Mouse (Mus musculus) midbrain, postnatal 0 days (tissue): ENCODE results near the gene Afg3l1. TPM values are rescaled to one million over a fixed set of nuclear protein-coding genes. Genes with fewer than 3 reads are reported as not detected.

Experiments used
- ATAC-seq: fragments of 200-750 bp; cut with Nextera tagmentation; 2 replicates; pipeline ENCODE4 v1.8.0; 2017; ENCODE audit warnings: moderate number of reproducible peaks, mild to moderate bottlenecking, moderate TSS enrichment, moderate library complexity; ENCODE audit not compliant: low FRiP score
- DNase-seq: peaks from one replicate; pipeline ENCODE4 v3.0.0-alpha.2; 2015; ENCODE audit warnings: low spot score
- H3K27ac ChIP-seq: fragments of 300-500 bp; sonication (generic); 2 replicates; pipeline ENCODE4 v1.5.1; 2014; ENCODE audit warnings: low read depth, mild to moderate bottlenecking, low read length, mixed read lengths
- H3K27me3 ChIP-seq: fragments of 300-500 bp; sonication (generic); 2 replicates; pipeline ENCODE4 v1.6.1; 2014; ENCODE audit warnings: low read length, control low read depth, mixed read lengths; ENCODE audit not compliant: insufficient read depth
- H3K36me3 ChIP-seq: fragments of 300-500 bp; sonication (generic); 2 replicates; pipeline ENCODE4 v1.6.1; 2014; ENCODE audit warnings: low read length, control low read depth, mixed read lengths; ENCODE audit not compliant: insufficient read depth
- H3K4me1 ChIP-seq: fragments of 300-500 bp; sonication (generic); 2 replicates; pipeline ENCODE4 v1.6.1; 2014; ENCODE audit warnings: mild to moderate bottlenecking, control low read depth, antibody characterized with exemption, low read length, mixed read lengths; ENCODE audit not compliant: insufficient read depth
- H3K4me2 ChIP-seq: fragments of 300-500 bp; sonication (generic); 2 replicates; pipeline ENCODE4 v1.6.1; 2014; ENCODE audit warnings: low read depth, mild to moderate bottlenecking, low read length, mixed read lengths; ENCODE audit not compliant: poor library complexity, severe bottlenecking
- H3K4me3 ChIP-seq: fragments of 300-500 bp; sonication (generic); 2 replicates; pipeline ENCODE4 v1.5.1; 2014; ENCODE audit warnings: low read depth, mild to moderate bottlenecking, low read length, moderate library complexity
- H3K9ac ChIP-seq: fragments of 300-500 bp; sonication (generic); replicated peaks from 2 replicates; pipeline ENCODE4 v1.6.1; 2014; ENCODE audit warnings: mild to moderate bottlenecking, low read length, moderate library complexity, mixed read lengths; ENCODE audit not compliant: poor library complexity, severe bottlenecking
- H3K9me3 ChIP-seq: fragments of 300-500 bp; sonication (generic); 2 replicates; pipeline ENCODE4 v1.6.1; 2016; ENCODE audit warnings: low read length, control low read depth
- CTCF ChIP-seq: IDR thresholded peaks from 2 replicates; pipeline ENCODE4 v1.5.1; 2016; ENCODE audit warnings: antibody characterized with exemption, mild to moderate bottlenecking
- WGBS: fragments of 180-500 bp; shearing (Covaris S2); extraction: QIAGEN DNeasy Blood & Tissue Kit; methylation state at CpG from one replicate; pipeline ENCODE4 v1.1.7; 2014; 5-methylcytosine and 5-hydroxymethylcytosine counted together
- polyA plus RNA-seq: library from polyadenylated mRNA; unstranded; fragments of >200 nt; fragmentation: Nextera tagmentation; extraction: Ambion mirVana; gene quantifications from 2 replicates; pipeline ENCODE4 v1.2.1, GENCODE M21; 2015
- total RNA-seq: library from RNA; depleted of rRNA; stranded (reverse); fragments of >200 nt; gene quantifications from 2 replicates; pipeline ENCODE4 v1.2.3, GENCODE M21; 2014

The Afg3l1 gene
- total and polyA plus RNA-seq, 2 experiments from 2014 or later: 15.0 to 43.5 TPM

DNA sequence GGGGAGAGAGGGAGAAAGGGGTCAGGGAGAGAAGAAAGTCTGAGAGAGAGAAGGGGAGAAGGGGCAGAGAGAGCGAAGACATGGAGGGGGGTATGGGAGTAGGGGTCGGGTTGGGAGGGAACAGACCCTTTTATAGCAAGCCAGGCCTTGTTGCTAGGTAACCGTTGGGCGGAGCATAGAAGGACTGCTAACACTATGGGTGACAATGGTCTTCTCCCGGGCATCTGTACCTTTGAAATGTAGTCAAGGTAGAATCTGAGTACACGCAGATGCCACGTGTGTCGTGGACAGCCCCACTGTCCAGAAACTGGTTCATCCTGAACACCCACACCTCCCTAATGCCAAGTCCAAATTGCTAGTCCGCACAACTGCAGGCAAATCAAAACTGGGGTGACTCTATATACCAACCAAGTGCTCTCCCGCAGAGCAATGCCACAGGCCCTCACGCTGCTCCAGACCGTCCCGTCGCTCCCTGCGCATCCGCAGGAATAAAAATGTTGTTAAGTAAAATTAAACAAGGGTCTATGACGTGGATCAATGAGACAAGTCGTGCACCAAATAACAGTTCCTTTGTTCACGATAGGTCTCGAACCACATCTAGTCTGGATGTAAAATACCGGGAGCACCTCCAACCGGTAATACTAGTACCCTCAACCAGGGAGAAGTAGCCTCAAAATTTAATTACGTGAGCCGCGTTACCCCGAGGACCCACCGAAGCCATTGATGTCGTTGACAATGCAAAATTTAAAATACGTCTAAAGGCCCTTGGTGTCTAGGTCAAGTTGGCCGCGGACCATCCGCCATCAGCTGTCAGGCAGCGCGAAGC lies 579 bp upstream of the Afg3l1 start:
- Histone ChIP-seq H3K27ac (peak overlapping the region; percentile 96), H3K4me2 (peak overlapping the region; percentile 66), H3K27me3 (no peaks in the 10 kb centered on the region), H3K4me1 (peaks cover 10% of the 10 kb centered on the region), H3K9ac (peak overlapping the region; percentile 79), H3K4me3 (peak overlapping the region; percentile 74), H3K9me3 (no peaks in the 10 kb centered on the region), H3K36me3 (peaks cover 8% of the 10 kb centered on the region)
- WGBS: 6% methylated on average over 34 of the region's 34 CpGs
- ATAC-seq (peak; percentile 57), DNase-seq (peak; percentile 64)
- TF ChIP-seq CTCF: no peak

DNA sequence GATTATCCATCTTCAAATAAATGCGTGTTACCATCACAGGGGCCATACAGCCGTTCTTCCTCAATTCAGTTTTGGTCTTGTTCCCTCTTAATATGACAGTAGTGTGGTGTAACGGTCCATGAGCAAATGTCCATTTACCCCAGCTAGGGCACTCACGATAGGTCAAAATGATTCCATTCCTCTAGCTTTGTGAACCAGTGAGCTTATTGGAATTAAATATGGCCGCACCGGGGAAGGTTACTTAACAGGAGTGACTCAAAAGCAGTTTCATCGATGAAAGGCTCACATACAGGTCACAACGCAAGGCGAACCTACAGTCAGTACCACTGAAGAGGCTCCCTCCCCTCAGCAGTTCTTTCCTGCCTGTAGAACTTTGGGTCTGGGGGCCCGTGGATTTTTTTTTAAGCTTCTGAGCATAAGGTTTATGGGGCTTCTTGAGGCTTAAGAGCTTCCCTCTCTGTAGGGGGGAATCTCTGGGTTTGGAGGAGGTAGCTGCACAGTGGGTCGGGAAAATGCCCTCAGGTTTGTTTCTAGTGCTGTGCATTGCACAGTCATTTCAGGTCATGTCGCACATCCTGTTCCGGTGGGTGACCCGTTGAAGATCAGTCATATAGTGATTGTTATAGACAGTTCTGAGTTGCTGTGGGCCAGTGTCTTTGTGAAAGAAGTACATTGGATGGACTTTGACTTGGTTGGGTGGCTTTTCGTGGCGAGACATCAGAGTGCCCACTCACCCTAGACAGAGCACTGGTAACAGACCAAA lies 934 bp downstream of the Afg3l1 start:
- Histone ChIP-seq H3K36me3 (peaks cover 13% of the 10 kb centered on the region), H3K4me3 (peak overlapping the region; percentile 74), H3K9ac (peak overlapping the region; percentile 79), H3K27me3 (no peaks in the 10 kb centered on the region), H3K27ac (peak overlapping the region; percentile 96), H3K4me2 (peak overlapping the region; percentile 66), H3K4me1 (peaks cover 10% of the 10 kb centered on the region), H3K9me3 (no peaks in the 10 kb centered on the region)
- TF ChIP-seq CTCF: no peak
- peak; percentile 42 for DNase-seq
- ATAC-seq: no peak
- 35% methylated on average over 16 of the region's 16 CpGs for WGBS

DNA sequence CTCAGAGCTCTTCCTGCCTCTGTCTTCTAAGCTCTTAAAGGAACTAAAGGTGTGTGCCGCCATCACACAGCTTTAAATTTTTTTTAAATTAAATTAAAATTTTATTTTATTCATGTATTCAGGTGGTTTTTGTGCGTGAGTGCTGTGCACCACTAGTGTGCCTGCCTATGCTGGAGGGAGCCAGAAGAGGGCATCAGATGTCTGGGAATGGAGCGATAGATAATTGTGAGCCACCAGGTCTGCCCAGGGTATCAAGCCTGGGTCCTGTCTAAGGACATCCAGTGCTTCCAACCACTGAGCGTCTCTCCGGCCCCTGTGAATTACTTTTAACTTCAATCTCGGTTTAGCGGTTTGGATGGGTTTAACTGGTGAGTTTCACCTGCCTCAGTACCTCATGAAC lies 4.9 kb downstream of the Afg3l1 start:
- Histone ChIP-seq H3K4me1 (peaks cover 10% of the 10 kb centered on the region), H3K36me3 (peaks cover 39% of the 10 kb centered on the region), H3K9ac (no peak overlapping the region), H3K4me2 (no peak overlapping the region), H3K9me3 (no peaks in the 10 kb centered on the region), H3K4me3 (no peak overlapping the region), H3K27ac (no peak overlapping the region), H3K27me3 (no peaks in the 10 kb centered on the region)
- TF ChIP-seq CTCF: 0 out of 2 replicates have a peak, but pooled peaks have one; percentile 23
- WGBS: 89% methylated on average over 7 of the region's 7 CpGs
- DNase-seq (no peak), ATAC-seq (no peak)

DNA sequence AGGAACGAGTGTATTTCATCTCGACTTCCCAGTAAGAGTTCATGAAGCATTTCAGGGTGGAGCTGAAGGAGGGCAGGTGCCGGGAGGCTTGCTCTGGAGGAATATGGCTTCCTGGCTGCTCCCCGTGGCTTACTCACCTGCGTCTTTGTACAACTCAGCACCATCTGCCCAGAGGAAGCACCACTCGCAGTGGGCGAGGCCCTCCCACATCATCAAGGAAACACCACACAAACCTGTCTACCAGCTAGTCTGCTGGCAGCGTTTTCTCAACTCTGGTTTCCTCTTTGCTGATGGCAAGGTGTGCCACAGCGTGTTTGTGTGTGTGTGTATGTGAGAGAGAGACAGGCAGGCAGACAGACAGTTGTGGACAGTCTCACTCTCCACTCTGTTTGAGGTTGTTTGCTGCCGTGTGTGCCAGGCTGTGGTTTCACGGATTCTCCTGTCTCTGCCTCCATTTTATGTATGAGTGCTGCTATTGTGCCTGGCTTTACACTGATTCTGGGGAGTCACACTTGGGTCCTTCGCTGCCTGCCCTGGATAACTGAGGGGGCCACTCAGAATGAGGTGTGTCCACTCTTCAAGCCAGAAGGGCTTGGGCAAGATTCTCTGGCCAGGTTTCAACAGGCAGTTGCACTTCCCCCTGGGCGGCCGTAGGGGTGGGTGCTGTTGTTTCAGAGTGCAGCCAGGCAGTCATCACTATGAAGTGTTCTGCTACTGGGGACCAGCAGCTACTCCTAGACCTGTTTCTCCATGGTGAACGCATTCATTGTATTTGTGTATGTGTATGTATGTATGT lies 13.8 kb downstream of the Afg3l1 start:
- TF ChIP-seq CTCF: no peak
- ATAC-seq: no peak
- DNase-seq: no peak
- Histone ChIP-seq H3K9me3 (no peaks in the 10 kb centered on the region), H3K4me1 (no peaks in the 10 kb centered on the region), H3K4me3 (no peak overlapping the region), H3K9ac (no peak overlapping the region), H3K27me3 (no peaks in the 10 kb centered on the region), H3K27ac (no peak overlapping the region), H3K4me2 (no peak overlapping the region), H3K36me3 (peaks cover 86% of the 10 kb centered on the region)
- WGBS: 95% methylated on average over 15 of the region's 15 CpGs

DNA sequence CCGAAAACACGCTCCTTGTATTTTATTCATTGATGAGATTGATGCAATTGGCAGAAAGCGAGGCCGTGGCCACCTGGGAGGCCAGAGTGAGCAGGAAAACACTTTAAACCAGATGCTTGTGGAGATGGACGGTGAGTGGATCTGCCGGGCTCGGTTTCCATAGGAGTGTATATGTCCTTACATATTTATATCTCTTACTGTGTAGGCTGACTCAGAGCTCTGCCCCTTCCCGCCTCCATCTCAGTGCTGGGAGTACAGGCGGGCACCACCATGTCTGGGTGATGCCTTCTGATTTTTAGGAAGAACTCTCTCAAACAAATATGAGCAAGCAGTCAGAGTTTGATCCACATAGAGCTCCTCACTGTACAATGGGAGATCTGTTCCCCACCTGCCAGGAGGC lies 15.2 kb downstream of the Afg3l1 start:
- Histone ChIP-seq H3K9me3 (no peaks in the 10 kb centered on the region), H3K27me3 (no peaks in the 10 kb centered on the region), H3K36me3 (peaks cover 79% of the 10 kb centered on the region), H3K27ac (no peak overlapping the region), H3K4me2 (no peak overlapping the region), H3K4me1 (no peaks in the 10 kb centered on the region), H3K4me3 (no peak overlapping the region), H3K9ac (no peak overlapping the region)
- DNase-seq (no peak), ATAC-seq (no peak)
- 95% methylated on average over 9 of the region's 9 CpGs for WGBS
- no peak for TF ChIP-seq CTCF
